35 mouse cellular contexts compared by ENCODE assay signal in the genomic region with DNA sequence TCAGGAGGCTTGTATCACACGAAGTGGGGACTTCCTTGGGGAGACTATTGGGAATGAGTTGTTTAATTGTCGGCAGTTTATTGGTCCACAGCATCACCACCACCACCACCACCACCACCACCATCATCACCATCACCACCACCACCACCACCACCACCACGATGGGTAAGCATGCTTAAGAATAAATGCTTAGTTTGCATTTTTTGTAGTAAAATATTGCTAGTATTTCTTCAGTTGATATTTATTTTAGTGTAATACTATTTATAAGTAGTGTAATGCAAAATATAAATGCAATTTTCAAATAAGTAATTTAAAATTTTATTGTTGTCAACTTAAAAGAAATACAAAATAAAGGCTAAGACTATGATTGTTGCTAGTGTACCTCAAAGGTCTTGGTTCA.
"Had no signal": no experiment of that assay in that cellular context is flagged by ENCODE, and none has a peak within 500 bp of the region (broad histone marks: within the 10 kb centered on the region; RNA-seq: fewer than 3 reads in every experiment).

No protein-coding gene starts in this region.

- H3K27me3 ChIP-seq: heart, embryonic 12.5 days; heart, embryonic 13.5 days; heart, embryonic 15.5 days; hindbrain, embryonic 12.5 days; hindbrain, embryonic 13.5 days; hindbrain, embryonic 15.5 days; intestine, embryonic 15.5 days; kidney, embryonic 15.5 days had no signal

- H3K4me1 ChIP-seq: heart, embryonic 15.5 days; hindbrain, embryonic 10.5 days; hindbrain, embryonic 12.5 days; hindbrain, embryonic 13.5 days; hindbrain, embryonic 15.5 days; intestine, embryonic 15.5 days; kidney, embryonic 15.5 days had no signal

- H3K9ac ChIP-seq: heart, embryonic 12.5 days; heart, embryonic 13.5 days; heart, embryonic 15.5 days; hindbrain, embryonic 12.5 days; hindbrain, embryonic 13.5 days; hindbrain, embryonic 14.5 days; hindbrain, embryonic 15.5 days; intestine, embryonic 15.5 days; kidney, embryonic 15.5 days had no signal

- H3K9me3 ChIP-seq: heart, embryonic 12.5 days; heart, embryonic 13.5 days; heart, embryonic 15.5 days; hindbrain, embryonic 10.5 days; hindbrain, embryonic 12.5 days; hindbrain, embryonic 13.5 days; hindbrain, embryonic 15.5 days; intestine, embryonic 15.5 days; kidney, embryonic 15.5 days had no signal

- DNase-seq: heart, postnatal 10 days; heart, postnatal 14 days; heart, postnatal 36 days; heart, postnatal 4 days; kidney, adult 11 months; kidney, adult 18-20 months; kidney, adult 2 months; kidney, adult 8-10 months; kidney, adult 9 months; kidney, postnatal 10 days; kidney, postnatal 14 days; kidney, postnatal 25 days; kidney, postnatal 36 days; kidney, postnatal 4 days; layer of hippocampus, adult 9-11 months; layer of hippocampus, postnatal 36 days had no signal

- H3K4me2 ChIP-seq: heart, embryonic 11.5 days; heart, embryonic 12.5 days; heart, embryonic 13.5 days; heart, embryonic 15.5 days; hindbrain, embryonic 12.5 days; hindbrain, embryonic 13.5 days; hindbrain, embryonic 14.5 days; hindbrain, embryonic 15.5 days; intestine, embryonic 15.5 days; kidney, embryonic 15.5 days had no signal

- H3K4me3 ChIP-seq: heart, embryonic 12.5 days; heart, embryonic 13.5 days; heart, embryonic 15.5 days; hindbrain, embryonic 10.5 days; hindbrain, embryonic 12.5 days; hindbrain, embryonic 13.5 days; hindbrain, embryonic 15.5 days; intestine, embryonic 15.5 days; kidney, embryonic 15.5 days; layer of hippocampus, adult 2 months; left cerebral cortex, adult 2 months had no signal

- H3K27ac ChIP-seq: heart, embryonic 13.5 days; heart, embryonic 15.5 days; hindbrain, embryonic 10.5 days; hindbrain, embryonic 12.5 days; hindbrain, embryonic 13.5 days; hindbrain, embryonic 14.5 days; hindbrain, embryonic 15.5 days; hindbrain, postnatal 0 days; intestine, embryonic 15.5 days; kidney, embryonic 15.5 days; kidney, postnatal 0 days; left cerebral cortex, adult 2 months had no signal

- ATAC-seq: hindbrain, embryonic 16.5 days; hindbrain, postnatal 0 days; inflammation-experienced regulatory T-cells, adult 6 months; intestine, embryonic 15.5 days; intestine, embryonic 16.5 days; intestine, postnatal 0 days had no signal
